Comparison of ENCODE assay signal across 33 mouse cellular contexts in the genomic region with DNA sequence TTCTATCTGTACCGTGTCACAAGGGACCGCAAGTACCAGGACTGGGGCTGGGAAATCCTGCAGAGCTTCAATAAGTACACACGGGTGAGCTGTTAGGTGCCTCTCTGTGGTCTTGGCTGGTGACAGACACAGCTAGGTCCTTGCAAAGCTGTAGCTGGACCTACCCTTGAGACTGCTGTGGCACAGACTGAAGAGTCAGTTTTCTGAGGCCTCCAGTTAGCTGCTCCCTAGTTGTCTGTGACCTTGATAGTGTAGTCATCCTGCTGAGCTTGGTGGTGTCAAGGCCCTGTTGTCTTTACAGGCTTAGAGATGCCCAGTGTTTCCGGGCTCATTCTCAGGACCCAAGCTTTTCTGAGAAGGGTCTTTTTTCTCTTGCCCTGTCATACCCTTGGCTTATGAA. TPM values are rescaled to one million over a fixed set of nuclear protein-coding genes. Genes with fewer than 3 reads are reported as not detected.
"Had no signal": no experiment of that assay in that cellular context is flagged by ENCODE, and none has a peak within 500 bp of the region (broad histone marks: within the 10 kb centered on the region; RNA-seq: fewer than 3 reads in every experiment).

No protein-coding gene starts in this region.

- H3K4me1 ChIP-seq: heart, embryonic 12.5 days; hindbrain, embryonic 10.5 days; hindbrain, embryonic 12.5 days; limb, embryonic 13.5 days; limb, embryonic 15.5 days; liver, embryonic 12.5 days had no signal

- H3K9ac ChIP-seq: heart, embryonic 12.5 days; hindbrain, embryonic 12.5 days; hindbrain, embryonic 14.5 days; intestine, embryonic 15.5 days; limb, embryonic 13.5 days; limb, embryonic 15.5 days; liver, embryonic 12.5 days; liver, embryonic 14.5 days had no signal

- H3K9me3 ChIP-seq: heart, embryonic 10.5 days; heart, embryonic 12.5 days; hindbrain, embryonic 10.5 days; hindbrain, embryonic 12.5 days; intestine, embryonic 15.5 days; limb, embryonic 13.5 days; limb, embryonic 15.5 days; liver, embryonic 12.5 days had no signal

- H3K27ac ChIP-seq: gastrocnemius, adult 2 months; heart, embryonic 10.5 days; hindbrain, embryonic 10.5 days; hindbrain, embryonic 12.5 days; hindbrain, embryonic 14.5 days; intestine, embryonic 15.5 days; layer of hippocampus, adult 2 months; left cerebral cortex, adult 2 months; limb, embryonic 13.5 days; limb, embryonic 15.5 days; liver, embryonic 12.5 days; liver, embryonic 14.5 days had no signal

- H3K4me2 ChIP-seq: heart, embryonic 12.5 days; hindbrain, embryonic 12.5 days; hindbrain, embryonic 14.5 days; intestine, embryonic 15.5 days; limb, embryonic 13.5 days; limb, embryonic 15.5 days; liver, embryonic 12.5 days had no signal

- ATAC-seq: hindbrain, embryonic 16.5 days; inflammation-experienced regulatory T-cells, adult 6 months; intestine, embryonic 15.5 days; intestine, postnatal 0 days; liver, embryonic 12.5 days had no signal

- DNase-seq: gastrocnemius, adult 2 months; gastrocnemius, postnatal 10 days; gastrocnemius, postnatal 25 days; heart, adult 18-20 months; heart, postnatal 10 days; heart, postnatal 4 days; kidney, adult 18-20 months; kidney, adult 8-10 months; kidney, postnatal 10 days; kidney, postnatal 25 days; kidney, postnatal 4 days; left cerebral cortex, postnatal 4 days had no signal

- H3K4me3 ChIP-seq: gastrocnemius, adult 2 months; heart, embryonic 10.5 days; heart, embryonic 12.5 days; hindbrain, embryonic 10.5 days; hindbrain, embryonic 12.5 days; intestine, embryonic 15.5 days; layer of hippocampus, adult 2 months; left cerebral cortex, adult 2 months; limb, embryonic 13.5 days; limb, embryonic 15.5 days; liver, embryonic 12.5 days had no signal

- H3K27me3 ChIP-seq: heart, embryonic 12.5 days; hindbrain, embryonic 12.5 days; intestine, embryonic 15.5 days; limb, embryonic 13.5 days; limb, embryonic 15.5 days; liver, embryonic 12.5 days had no signal

RNA-seq across cellular contexts. Expression of gene Sapcd2, which starts 22.6 kb away (rescaled TPM):
- total RNA-seq: gastrocnemius, adult 2 months; heart, adult 18-20 months; heart, adult 8-10 months; liver, adult 2 months had no signal
- polyA plus RNA-seq: liver, adult 2 months had no signal

RNA-seq across cellular contexts. Expression of gene Grin1, which starts 30.5 kb away (rescaled TPM):
- total RNA-seq: gastrocnemius, adult 2 months; granulocyte monocyte progenitor cell, adult 5-6 weeks; heart, adult 18-20 months; heart, postnatal 10 days; heart, postnatal 25 days; heart, postnatal 4 days; liver, adult 2 months had no signal
- polyA plus RNA-seq: heart, embryonic 12.5 days; heart, embryonic 14.5 days; heart, embryonic 16.5 days; inflammation-experienced regulatory T-cells, adult 6 months; liver, adult 2 months had no signal
